Mouse (Mus musculus): ENCODE results near the gene Rag2.

Gene Rag2

DNA sequence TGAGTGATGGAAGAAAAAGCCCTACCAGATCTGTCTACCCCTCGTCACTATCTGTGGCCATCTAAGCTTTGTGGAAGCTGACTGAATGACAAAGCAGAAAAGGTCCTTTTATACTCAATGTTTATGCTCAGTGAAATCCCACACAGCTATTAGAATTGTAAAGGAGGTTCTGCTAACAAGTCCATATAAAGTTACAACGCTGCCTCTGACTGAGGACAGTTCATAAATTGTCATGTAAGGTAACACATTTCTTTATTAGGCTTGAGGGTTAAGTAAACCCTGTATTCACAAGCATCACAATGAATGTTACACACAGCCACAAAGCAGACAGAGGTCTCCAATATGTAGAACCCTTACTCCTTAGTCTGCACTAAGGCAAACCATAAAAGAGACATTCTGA is 507 bp upstream of the Rag2 start:
- DNase-seq (ENCODE audit: low spot score), result no peak

DNA sequence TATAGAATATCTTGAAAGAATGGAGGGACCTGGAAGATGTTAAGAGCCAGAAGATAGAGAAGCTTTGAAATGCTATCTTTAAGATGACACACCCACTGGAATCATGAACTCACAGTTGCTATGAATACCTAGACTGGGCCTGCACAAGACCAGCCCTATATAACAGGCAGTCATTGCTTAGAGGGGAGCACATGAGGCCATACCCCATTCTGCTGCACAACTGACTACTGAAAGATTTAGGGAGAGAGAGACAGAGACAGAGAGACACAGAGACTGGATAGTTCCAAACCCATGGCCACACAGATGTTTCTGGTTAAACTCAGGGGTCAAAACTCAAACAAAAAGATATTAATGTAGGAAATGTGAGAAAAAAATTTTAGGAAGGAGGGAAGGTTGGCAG is 2.7 kb downstream of the Rag2 start:
- no peak for DNase-seq (ENCODE audit: low spot score)

DNA sequence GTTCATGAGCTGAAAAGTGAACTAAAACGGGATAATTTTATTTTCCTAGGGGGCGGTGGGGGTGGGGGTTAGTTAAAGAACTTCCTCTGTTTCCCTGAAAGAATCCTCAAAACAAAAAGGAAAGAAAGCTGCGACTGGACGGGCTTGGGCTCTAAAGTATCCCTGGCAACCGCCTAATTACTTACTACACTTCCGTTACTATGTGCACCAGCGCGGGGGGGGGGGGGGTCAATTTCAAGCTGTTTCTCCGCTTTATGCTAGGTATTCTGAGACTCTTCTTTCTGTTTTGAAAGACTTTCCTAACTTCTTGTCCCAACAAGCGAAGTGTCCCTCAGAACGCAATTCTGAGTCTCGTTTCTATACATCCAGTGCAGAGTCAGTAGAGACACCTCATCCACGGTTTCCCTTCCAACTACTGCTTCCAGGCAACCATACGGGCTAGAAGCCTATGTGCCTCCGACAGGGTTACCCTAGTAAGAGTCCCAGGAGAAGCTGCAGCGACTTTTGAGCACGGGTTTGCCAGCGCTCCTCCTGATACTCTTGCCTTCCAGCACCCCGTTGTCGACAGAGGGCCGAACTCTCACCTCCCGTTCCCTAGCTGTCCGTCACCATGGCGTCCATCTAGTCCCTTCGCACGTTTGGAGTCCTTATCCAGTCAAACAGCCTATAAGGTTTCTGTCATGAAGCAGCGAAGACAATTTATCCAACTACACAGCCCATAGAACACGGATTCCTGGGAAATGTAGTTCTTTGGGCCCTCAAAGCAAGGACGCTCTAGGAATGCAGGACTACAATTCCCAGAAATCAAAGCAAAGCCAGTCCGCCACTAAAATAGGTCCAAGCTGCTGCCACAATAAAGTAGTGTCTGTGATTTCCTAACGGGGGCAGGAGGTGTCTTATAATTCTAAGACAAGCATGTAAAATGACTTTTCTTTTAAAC is 4.0 kb downstream of the Rag2 start:
- DNase-seq (ENCODE audit: low spot score), result peak; percentile 49

DNA sequence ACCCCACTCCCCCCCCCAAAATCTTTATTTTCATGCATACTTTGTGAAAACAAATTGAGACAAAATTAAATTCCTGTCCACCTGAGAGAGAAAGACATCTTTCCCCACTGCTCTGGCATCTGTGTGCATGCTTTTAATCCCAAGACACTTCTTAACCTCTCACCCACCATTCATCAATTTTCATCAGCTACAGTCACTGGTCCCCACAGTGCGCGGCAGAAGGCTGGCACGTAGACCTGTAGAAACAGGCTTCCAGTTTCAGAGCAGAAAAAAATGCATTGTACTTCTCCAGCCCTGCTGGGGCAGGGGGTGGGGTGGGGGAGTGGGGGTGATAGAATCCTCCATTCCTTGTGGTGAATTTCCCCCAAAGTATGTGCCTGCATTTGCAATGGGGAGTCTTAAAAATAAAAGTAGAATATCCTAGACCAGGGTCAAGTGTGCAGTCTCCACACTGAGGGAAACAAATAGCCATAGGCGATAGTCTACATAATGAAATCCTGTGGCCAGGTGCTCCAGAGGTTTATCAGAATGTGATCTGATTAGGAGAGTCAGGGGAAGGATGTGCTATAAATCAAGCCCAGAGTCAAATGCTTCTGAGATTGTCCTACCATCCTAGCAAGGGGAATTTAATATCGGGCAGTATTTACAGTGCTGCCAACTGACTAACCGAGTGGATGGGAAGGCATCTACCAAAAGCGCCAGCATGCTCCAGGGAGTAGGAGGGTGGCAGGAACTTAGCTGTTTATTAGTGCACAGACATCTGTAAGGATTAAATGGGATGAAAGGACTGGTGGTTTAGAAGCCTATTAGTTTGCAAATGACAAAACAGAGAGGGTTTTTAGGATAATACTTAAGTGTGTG is 14.7 kb downstream of the Rag2 start:
- no peak for DNase-seq (ENCODE audit: low spot score)

DNA sequence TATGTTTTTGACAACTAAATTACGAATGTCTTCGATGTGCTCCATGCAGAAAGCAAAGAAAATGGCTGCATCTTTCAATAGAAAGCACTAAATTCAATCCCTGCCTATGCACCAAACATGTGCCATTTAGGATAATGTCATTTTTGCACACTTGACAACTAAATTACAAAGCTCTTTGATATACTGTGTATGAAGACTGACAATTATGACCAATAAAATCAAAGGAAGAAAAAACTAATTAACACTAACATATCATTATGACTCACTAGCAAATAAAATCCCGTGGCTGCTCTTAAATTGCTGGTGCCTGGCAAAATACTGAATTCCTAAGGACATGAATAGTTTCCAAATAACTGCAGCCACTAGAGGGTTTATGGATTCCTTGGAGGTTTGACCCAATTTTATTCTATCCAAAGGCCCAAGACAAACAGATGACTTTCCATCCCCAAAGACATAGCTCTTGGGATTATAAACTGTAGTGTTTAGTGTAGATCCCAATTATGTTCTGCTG is 15.4 kb downstream of the Rag2 start:
- no peak for DNase-seq (ENCODE audit: low spot score)

DNA sequence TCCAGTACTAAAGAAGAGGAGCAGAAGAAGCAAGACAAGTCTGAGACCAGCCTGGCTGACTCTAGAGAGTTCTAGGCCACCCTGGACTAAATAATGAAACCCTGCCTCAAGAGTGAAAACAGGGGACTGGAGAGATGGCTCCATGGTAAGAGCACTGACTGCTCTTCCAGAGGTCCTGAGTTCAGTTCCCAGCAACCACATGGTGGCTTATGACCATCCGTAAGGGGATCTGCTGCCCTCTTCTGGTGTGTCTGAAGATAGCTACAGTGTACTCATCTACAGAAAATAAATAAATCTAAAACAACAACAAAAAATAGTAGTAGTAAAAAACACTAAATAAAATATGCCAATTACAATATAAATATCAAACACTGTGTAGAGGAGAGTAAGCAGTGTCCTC is 21.3 kb downstream of the Rag2 start:
- DNase-seq (ENCODE audit: low spot score), result no peak

DNA sequence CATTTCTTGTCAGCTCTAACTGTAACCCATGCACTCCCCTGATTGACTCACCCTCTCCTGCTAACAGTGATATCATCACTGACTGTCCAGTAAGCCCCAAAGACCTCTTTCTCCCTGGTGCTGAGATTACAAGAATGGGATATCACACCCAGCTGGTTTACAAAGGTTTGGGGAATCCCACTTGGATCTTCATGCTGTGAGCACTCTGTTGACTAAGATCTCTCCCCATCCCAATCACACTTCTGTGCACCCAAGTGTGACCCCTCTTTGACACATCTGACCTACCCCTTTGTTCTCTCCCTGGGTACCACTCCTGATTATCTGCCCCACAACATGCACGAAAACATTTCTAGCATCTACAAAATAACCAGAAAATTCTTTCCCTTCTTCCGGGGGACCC is 23.8 kb downstream of the Rag2 start:
- DNase-seq (ENCODE audit: low spot score), result no peak

DNA sequence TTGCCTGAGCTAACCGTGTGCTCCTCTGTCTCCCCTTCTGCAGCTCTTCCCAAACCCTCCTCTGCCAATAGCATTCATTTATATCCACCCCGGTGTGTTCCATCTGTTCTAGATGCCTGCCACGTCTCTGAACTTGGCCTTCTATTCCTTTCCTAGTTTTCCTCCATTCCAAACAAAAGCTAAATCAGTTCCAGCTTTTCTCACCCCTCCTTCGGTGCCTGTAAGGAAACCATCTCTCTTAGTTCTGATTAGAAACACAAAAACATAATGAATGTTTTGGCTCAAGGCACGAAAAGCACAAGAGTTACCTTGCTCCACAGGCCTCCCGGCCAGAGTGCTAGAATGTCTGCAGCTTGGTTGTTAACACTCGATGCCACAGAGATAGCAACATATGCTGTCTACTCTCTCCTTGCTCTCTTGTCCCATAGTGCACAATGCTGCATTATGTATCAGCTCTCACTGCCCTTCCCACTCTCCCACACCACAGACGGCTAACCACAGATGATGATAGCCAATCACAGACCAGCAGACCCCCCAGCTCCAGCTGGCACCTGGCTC is 24.7 kb downstream of the Rag2 start, which contains the start of the genes Rag1 and B230118H07Rik:
Gene Rag1, minus strand, starts transcription at position 388 of the 558 bp plus-strand sequence.
Gene B230118H07Rik, minus strand, starts transcription at position 419 of the 558 bp plus-strand sequence.
- DNase-seq (ENCODE audit: low spot score), result no peak

DNA sequence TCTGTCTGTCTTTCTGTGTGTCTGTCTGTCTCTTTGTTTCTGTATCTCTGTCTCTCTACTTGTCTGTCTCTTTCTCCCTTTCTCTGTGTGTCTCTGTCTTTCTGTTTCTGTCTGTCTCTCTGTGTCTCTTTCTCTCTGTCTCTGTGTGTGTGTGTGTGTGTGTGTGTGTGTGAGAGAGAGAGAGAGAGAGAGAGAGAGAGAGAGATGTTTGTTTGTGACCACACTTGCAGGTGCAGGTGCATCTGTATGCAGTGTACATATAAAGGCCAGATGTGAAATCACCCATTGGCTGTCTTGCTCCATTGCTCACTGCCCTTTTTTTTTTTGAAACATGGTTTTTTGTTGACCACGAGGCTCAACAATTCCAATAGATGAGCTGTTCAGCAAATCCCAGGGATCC is 25.9 kb downstream of the Rag2 start:
- DNase-seq (ENCODE audit: low spot score), result no peak

DNA sequence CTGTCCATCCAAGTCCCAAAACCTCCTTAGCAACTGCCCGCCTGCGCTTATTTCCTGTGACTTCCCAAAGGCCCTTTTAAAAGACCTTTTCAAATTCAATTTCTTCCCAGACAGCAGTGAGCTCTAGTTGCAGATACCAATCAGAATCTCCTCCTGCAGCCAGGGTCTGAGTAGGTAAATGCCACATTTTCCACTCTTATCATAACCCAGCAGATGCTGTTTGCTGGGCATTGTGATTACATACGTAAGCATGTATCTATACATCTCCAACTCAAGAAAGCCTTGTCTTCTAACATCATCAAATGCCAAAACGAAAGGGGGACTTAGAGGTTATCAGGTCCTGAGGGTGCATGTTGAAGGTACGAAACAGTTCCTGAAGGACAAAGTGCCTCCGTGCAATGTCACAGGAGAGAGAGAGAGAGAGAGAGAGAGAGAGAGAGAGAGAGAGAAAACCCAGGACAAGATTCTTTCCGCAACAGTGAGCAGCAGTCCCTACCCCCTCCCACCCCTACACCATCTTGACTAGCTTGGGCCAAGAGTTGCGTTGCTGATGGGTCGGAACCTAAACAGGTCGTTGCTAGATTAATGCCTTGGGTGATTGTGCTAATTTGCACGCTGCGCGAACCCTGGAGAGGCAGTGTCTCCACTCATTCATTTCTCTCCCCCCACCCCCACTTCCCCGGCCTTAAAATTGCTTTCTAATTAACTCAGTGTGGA is 27.8 kb downstream of the Rag2 start:
- no peak for DNase-seq (ENCODE audit: low spot score)

DNA sequence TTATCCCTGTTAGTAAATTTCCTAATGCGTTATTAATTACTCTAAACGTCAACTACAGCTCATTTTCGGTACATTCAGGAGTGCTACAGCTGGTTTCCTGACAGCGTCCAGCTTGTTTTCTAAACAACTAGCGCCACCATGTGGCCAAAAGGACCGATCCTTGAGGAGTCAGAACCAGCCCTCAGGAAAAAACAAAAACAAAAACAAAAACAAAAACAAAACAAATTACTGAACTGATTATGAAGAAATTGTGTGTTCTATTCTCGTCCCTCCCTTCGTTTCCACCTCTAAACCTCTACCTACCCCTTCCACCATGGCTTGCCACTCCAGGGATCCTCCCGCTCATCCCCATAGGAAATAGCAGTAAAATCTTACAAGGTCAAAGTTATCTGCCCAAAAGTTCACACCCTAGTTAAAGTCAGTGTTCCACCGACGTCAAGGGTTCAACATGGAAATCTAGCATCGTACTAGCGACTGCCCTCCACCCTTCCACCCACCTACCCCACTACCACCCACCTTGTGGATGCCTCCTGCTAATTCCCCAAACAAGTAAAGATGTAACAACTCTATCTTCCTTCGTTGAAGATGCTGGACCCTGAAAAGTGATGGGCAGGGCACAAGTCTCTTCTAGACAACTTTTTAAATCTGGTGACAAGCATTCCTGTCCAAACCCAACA is 28.5 kb downstream of the Rag2 start:
- DNase-seq (ENCODE audit: low spot score), result peak; percentile 66

DNA sequence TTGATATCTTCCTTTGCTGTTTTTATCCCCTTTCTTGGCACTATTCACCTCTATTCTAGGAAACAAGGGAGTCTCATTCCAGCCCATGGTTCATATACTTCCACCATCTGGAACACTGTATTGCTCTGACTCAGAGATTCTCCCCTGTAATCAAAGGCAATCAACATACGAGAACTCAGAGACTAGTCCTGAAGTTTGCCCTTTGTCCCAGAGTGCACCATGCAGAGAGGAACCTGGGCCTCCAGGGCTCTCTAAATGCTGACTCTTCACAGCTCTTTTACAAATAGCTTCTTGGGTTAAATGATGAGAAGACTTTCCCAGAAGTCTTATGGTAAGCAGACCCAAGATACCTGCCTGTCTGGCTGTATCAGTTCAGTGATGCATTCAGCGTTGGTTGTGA is 36.0 kb downstream of the Rag2 start:
- no peak for DNase-seq (ENCODE audit: low spot score)

DNA sequence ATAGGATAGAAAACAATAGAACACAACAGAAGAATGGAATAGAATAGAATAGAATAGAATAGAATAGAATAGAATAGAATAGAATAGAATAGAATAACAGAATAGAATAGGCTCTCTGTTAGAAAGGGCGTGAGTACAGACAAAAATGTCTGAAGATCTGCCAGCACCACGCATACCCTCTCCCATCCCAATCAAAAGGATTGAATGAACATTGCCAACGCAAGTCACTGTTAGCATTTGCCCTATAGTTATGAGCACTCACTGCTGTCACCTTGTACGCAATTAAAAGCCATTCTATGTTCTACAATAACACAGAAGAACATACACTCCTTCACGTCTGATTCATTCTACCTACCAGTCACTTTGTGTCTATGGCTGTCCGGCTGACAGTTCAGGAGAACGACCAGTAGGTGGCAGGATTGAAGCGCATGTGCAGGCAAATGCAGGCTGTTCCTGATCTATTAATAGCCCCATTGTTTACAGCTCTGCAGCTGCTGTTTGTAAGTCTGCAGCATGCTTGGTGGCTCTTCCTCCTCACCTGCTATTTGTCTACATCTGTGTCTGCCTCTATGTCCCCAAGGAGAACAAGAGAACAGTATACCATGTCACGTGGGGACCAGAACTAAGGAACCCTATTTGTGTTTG is 40.7 kb downstream of the Rag2 start:
- peak; percentile 46 for DNase-seq (ENCODE audit: low spot score)

DNA sequence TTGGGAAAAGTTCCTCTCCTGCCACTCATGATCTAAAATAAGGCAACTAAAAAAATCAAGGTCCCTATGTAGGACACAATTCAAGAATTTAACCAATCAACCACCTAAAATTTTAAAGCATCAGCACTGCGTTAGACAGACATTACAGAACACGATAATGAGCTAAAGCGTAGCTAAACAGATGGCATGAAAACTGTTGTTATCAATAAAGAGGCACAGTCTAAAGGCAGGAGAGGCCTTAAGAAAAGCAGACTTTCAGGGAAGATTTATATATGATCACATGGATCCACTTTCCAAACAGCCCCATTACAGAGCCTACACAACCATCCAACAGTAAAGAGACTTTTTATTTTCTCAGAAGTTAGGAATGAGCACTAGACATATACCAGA is 41.2 kb downstream of the Rag2 start:
- no peak for DNase-seq (ENCODE audit: low spot score)

DNA sequence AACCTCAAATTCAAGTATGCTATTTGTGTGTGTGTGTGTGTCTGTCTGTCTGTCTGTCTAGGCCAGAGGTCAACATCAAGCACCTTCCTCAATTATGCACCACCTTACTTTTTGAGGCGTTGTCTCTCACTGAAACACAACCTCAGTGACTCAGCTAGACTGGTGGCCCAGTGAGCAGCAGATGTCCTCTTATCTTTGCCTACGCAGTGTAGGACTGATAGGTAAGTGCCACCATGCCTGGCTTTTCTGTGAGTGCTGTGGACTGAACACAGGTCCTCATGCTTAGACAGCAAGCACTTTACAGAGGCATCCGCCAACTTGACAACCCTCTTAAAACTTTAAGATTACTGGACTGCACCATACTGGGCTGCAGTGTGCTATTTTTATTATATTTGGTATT is 44.2 kb downstream of the Rag2 start:
- no peak for DNase-seq (ENCODE audit: low spot score)

DNA sequence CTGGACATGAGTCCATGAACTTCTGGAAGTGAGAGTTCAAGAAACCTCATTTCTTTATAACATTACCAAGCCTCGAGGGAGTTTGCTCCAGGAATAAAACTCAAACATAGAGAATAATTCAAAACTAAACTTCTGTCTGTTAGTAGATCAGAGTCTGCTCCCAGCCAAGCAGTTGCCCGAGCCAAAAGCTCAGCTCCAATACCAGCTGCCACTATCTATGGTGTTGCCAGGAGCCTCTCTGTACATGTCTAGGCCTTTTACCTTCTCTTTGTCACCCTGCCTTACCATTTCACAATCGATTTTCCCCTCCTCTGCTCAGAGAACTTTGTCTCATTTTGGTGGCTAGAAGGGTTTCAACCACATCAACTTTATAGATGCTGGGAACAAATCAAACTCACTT is 49.0 kb downstream of the Rag2 start:
- no peak for DNase-seq (ENCODE audit: low spot score)

DNA sequence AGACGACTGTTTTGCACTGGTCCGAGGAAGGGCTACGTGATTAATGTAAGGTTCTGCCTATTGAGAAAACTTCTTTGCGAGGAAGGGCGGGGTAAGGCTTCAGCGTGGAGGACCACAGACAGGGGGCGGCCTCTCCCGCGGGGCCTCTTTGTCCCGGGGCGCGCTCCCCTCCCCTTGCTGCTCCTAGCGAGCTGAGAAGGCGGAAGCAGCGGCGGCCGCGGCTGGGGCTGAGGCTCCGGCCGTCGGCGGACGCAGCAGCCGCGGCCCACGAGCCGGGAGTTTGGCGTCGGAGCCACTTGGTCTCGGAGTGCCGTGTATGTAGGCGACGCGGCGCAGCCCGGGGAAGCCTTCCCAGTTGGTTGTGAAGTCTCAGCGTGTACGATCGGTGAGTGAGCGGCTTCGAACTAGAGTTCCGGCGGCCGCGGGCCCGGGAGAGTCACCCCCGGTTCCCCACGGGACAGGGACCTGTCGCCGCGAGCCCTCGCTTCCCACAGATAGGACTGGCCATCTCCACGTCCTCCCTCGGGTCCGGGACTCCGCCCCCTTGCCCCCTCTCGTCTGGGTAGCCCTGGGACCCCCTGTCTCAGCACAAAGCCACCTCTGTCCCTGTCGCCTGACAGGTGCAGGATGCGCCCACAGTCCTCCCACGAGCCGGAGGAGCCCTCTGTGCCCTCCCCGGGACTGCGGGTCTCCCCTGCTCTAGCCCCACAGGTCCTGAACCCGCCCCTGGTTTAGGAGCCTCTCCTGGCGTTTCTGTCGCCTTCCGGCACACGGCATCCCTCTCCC is 53.9 kb downstream of the Rag2 start, which contains the start of gene Traf6:
Gene Traf6, plus strand, starts transcription at position 194 of the 786 bp plus-strand sequence.
- DNase-seq (ENCODE audit: low spot score), result peak; percentile 83

DNA sequence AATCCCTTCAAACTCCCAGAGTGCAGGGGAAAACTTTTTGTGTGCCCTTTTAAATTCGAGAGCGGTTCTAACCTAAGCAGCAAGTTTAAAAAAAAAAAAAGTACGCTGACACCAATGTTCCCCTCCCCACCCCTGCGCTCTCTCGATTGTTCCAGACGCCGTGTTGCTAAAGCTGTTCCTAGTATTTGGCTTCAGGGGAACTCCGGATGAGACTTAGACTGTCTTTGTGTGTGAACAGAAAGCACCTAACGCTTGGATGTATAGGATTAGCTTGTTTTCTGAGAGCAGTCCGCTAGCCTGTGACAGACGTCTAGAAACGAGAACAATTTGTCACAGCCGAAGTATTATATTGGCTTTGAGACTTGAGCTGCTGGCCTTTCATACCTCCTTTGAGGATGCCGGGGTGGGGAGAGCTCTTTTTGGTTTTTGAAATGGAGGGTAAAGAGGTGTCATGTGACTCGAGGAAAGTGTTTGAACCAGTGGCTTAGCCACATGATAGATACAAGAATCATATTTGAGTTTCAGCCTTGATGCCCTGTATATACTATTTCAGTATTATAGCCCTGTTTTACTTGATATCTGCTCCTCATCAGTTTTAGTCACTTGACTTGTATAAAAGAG is 54.8 kb downstream of the Rag2 start:
- DNase-seq (ENCODE audit: low spot score), result no peak
